Mouse (Mus musculus): Measurements from ENCODE around the gene Tdrkh. TPM values are rescaled to one million over a fixed set of nuclear protein-coding genes. Genes with fewer than 3 reads are reported as not detected.

Tdrkh gene
- 1 to 10 TPM; 4.9 to 6.1 TPM for polyA plus RNA-seq (2017; shearing (Covaris generic))

DNA sequence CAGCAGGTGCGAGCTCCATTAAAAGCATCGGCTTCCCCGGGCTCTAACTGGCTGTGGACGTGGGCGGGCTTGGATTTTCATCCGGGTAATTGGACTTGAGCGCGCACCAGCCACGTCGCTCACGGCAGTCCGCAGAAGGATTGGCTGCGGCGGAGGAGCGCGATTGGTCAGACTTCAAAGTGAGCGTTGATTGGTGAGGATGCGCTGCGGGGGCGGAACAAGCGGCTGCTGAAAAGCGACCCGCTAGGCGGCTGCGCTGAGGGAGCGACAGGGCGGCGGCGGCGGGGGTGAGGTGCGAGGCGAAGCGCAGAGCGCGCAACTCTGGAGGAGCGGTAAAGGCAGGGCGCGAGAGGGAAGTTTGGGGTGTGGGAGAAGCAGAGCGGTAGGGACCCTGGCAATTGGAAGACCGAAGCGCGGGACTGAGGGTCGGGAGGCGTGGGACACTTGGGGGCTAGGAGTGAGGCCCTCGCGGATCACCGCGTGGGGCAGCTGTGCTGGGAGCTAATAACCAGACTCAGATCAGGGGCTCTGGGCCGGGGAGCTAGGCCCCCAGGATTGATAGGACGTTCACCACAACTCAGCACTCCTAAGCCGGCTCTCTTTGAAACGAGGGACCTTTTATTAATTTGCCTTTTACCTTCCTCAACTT is at the start of gene Tdrkh:
Tdrkh (plus strand) TSS at position 243 of the 649 bp plus-strand sequence.
- ATAC-seq, result peak; percentile 98

- ATAC-seq, result no peak
Observed at GRCm38 (mm10) chr3:94363291-94364153, 49.6 kb upstream of the Tdrkh start.

GRCm38 (mm10) chr3:94364154-94364526 is 48.9 kb upstream of the Tdrkh start:
- ATAC-seq, result no peak

DNA sequence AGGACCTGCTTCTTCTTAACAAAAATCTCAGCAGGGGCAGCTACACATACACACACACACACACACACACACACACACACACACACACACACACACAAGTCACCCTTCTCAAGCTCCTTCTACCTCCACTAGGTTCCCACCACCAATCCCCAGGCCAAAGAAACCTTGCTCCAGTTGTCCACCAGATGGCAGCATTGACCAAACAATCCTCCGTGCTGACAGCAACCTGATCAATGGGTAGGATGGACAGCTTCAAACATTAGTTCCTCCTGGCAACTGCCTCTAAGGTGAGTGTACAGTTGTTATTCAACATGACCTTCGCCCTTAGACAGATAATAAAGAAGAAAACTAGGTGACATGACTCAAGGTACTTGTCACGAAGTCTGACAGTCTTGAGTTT is 46.3 kb upstream of the Tdrkh start:
- peak; percentile 78 for ATAC-seq

- ATAC-seq, result no peak
Observed at GRCm38 (mm10) chr3:94367511-94367910, 45.6 kb upstream of the Tdrkh start.

DNA sequence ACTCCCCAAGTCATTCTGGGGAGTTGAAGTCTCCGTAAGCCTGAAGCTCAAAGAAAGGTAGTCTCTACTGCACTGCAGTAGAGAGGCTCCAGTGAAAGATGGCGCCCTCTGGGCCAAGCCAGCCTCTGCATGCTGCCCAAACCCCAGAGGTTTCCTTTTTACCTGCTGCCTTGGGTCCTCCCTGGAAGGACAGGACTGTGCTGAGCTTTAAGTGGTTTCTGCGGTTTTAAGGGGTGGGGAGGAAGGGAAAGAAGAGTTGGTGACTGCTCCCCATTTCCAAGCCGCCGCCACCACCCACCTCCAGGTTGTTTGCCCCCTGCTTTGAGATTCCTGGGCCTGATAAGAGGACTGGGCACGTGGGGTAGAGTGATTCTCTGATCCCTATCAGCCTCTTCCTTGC is 44.4 kb upstream of the Tdrkh start:
- no peak for ATAC-seq

DNA sequence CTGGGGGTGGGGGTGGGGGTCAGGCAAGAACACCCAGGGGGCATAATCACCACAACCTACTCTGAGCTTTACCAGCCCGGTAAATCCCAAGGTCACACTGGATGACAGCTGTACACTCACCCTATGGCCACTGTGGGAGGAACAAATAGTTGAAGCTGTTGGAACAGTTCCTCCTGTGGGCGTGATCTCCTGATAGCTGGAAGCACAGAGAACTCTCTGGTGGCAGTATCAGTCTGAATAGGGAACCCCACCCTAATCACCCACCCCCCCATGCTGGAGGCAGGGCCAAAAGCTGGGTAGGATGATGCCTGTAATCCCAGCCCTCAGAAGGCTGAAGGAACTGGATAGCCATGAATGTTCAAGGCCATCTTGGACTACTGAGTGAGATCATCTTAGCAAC is 43.4 kb upstream of the Tdrkh start:
- ATAC-seq, result no peak

DNA sequence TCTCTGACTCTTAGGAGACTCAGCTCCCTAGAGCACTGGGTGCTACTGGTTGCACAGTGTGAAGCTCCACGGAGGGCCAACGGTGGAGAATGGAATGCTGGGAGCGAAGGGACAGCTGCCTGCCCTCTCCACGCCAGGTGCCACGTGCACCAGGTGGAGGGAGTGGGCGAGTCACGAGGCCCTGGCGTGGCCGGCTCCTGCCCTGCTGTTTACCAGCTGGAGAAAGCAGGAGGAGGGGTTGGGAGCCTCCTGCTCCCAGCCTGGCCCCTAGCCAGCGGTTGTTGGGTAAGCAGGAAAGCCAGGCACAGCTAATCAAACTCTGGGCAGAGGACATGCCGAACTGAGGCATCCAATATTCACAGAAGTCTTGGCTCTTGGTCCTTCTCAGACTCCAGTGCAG is 41.4 kb upstream of the Tdrkh start:
- no peak for ATAC-seq

- ATAC-seq, result no peak
Observed at GRCm38 (mm10) chr3:94372038-94372437, 41.0 kb upstream of the Tdrkh start.

- ATAC-seq, result no peak
Observed at GRCm38 (mm10) chr3:94372641-94373040, 40.4 kb upstream of the Tdrkh start, which contains the start of gene Rorc. TSS of gene Rorc (plus strand) at chr3:94372794.

DNA sequence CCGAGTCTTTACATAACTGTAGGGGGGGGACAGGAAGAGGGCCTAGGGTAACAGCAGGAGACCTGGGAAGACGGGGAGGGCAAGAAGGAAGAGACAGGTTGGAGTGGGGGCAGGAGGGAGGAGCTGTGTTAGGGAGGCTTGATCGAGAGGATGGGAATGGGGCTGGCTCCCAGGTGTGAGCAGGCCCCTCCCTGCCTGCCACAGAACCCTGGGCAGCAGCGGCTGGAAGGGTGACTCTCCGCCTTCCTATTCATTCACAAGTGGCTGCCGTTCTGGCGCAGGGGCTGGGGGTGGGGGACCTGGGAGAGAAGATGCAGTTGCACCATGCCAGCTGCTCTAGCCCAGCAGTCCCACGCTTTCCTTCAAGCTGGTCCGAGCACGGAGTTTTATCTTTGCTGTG is 40.0 kb upstream of the Tdrkh start:
- no peak for ATAC-seq

- no peak for ATAC-seq
Observed at GRCm38 (mm10) chr3:94373597-94374011, 39.5 kb upstream of the Tdrkh start.

DNA sequence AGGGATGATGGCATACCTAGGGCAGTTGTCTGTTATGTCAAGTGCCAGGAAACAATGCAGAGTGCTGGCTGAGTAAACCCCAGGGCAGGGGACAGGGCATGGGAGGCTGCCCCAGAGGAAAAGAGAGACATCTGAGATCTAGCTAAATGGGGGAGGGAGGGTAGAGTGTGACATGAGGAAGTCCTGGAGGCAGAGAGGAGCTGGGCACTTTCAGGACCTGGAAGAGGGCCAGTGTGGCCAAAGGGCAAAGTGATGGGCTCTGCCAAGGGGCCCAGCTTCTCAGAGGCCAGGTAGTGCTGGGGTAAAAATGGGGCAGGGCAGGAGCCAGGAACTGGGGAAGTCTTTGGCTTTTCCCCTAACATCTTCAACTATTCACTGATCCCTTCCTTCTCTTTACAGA is 38.4 kb upstream of the Tdrkh start:
- ATAC-seq, result no peak

DNA sequence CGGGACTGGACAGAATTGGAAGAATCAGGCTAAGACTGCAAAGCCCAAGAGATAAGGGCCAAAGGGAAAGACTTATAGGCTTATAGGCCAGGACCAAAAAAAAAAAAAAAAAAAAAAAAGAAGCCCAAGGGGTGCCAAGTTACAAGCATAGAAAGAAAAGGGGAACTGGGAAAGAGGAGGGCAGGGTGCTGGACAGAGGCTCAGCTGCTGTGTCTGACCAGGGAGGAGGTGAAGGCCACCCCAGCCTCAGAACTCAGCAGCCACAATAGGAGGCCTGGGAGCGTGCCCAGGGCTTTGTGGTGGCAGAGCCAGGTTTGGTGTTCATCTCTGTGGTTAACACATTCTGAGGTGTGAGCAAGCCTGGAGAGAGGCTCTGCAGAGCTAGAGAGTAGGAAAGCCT is 37.9 kb upstream of the Tdrkh start:
- ATAC-seq, result no peak

GRCm38 (mm10) chr3:94375861-94376260 is 37.2 kb upstream of the Tdrkh start:
- ATAC-seq, result no peak

GRCm38 (mm10) chr3:94377028-94377923 is 35.8 kb upstream of the Tdrkh start:
- no peak for ATAC-seq

GRCm38 (mm10) chr3:94379831-94380510 is 33.1 kb upstream of the Tdrkh start:
- peak; percentile 29 for ATAC-seq

- ATAC-seq, result no peak
Observed at GRCm38 (mm10) chr3:94382308-94382707, 30.8 kb upstream of the Tdrkh start.

- no peak for ATAC-seq
Observed at GRCm38 (mm10) chr3:94383476-94383875, 29.6 kb upstream of the Tdrkh start.

DNA sequence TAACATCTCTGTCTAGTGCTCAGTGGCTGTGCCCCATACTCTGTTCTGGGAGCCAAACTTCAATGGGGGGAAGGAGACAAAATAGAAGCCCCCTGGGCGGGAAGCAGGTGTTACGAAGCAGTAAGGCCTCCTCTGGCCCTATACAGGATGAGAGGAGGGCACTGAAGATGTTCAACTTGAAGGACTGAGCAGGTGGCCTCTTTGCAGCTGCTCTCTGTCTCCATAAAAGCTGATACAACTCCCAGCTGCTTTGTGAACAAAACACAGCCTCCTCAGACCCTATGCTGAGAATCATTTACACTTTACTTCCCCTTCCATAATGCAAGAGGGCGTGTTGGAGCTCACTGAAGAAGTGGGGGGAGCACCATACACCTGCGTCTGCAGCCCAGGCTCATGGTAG is 26.4 kb upstream of the Tdrkh start:
- ATAC-seq, result no peak

- ATAC-seq, result no peak
Observed at GRCm38 (mm10) chr3:94387391-94387790, 25.7 kb upstream of the Tdrkh start.

- ATAC-seq, result peak; percentile 90
Observed at GRCm38 (mm10) chr3:94388047-94388446, 25.0 kb upstream of the Tdrkh start.
